Mouse (Mus musculus): ENCODE measurements around the gene Exoc2.

Exoc2 gene

GRCm38 (mm10) chr13:30971047-30971446, 2.8 kb downstream of the Exoc2 start:
- no peak for DNase-seq (ENCODE audit: low read depth)

- peak; percentile 11 for DNase-seq (ENCODE audit: low read depth)
Measured at GRCm38 (mm10) chr13:30968311-30968710, 5.6 kb downstream of the Exoc2 start.

- no peak for DNase-seq (ENCODE audit: low read depth)
Measured at GRCm38 (mm10) chr13:30966507-30966911, 7.4 kb downstream of the Exoc2 start.

GRCm38 (mm10) chr13:30961932-30962331, 12.0 kb downstream of the Exoc2 start:
- no peak for DNase-seq (ENCODE audit: low read depth)

GRCm38 (mm10) chr13:30960714-30961113, 13.2 kb downstream of the Exoc2 start:
- DNase-seq (ENCODE audit: low read depth), result no peak

GRCm38 (mm10) chr13:30953580-30953979, 20.3 kb downstream of the Exoc2 start:
- DNase-seq (ENCODE audit: low read depth), result no peak

GRCm38 (mm10) chr13:30952044-30952443, 21.8 kb downstream of the Exoc2 start:
- DNase-seq (ENCODE audit: low read depth), result no peak

- DNase-seq (ENCODE audit: low read depth), result no peak
Measured at GRCm38 (mm10) chr13:30949181-30949580, 24.7 kb downstream of the Exoc2 start.

- DNase-seq (ENCODE audit: low read depth), result no peak
Measured at GRCm38 (mm10) chr13:30947540-30947939, 26.4 kb downstream of the Exoc2 start, which contains the start of gene Hus1b. TSS of gene Hus1b (minus strand) at chr13:30947759.

- DNase-seq (ENCODE audit: low read depth), result no peak
Measured at GRCm38 (mm10) chr13:30947129-30947528, 26.8 kb downstream of the Exoc2 start.

- DNase-seq (ENCODE audit: low read depth), result no peak
Measured at GRCm38 (mm10) chr13:30945788-30946187, 28.1 kb downstream of the Exoc2 start.

GRCm38 (mm10) chr13:30932972-30933371, 40.9 kb downstream of the Exoc2 start:
- peak; percentile 5 for DNase-seq (ENCODE audit: low read depth)

GRCm38 (mm10) chr13:30931613-30932012, 42.3 kb downstream of the Exoc2 start:
- DNase-seq (ENCODE audit: low read depth), result peak; percentile 3

GRCm38 (mm10) chr13:30929119-30929518, 44.8 kb downstream of the Exoc2 start:
- DNase-seq (ENCODE audit: low read depth), result no peak

- no peak for DNase-seq (ENCODE audit: low read depth)
Measured at GRCm38 (mm10) chr13:30924269-30924668, 49.6 kb downstream of the Exoc2 start.

GRCm38 (mm10) chr13:30921914-30922313, 52.0 kb downstream of the Exoc2 start:
- DNase-seq (ENCODE audit: low read depth), result no peak

- peak; percentile 15 for DNase-seq (ENCODE audit: low read depth)
Measured at GRCm38 (mm10) chr13:30913757-30914156, 60.1 kb downstream of the Exoc2 start.

- no peak for DNase-seq (ENCODE audit: low read depth)
Measured at GRCm38 (mm10) chr13:30913028-30913427, 60.9 kb downstream of the Exoc2 start.

- DNase-seq (ENCODE audit: low read depth), result no peak
Measured at GRCm38 (mm10) chr13:30911931-30912625, 61.8 kb downstream of the Exoc2 start.

- no peak for DNase-seq (ENCODE audit: low read depth)
Measured at GRCm38 (mm10) chr13:30910889-30911288, 63.0 kb downstream of the Exoc2 start.

GRCm38 (mm10) chr13:30902286-30902685, 71.6 kb downstream of the Exoc2 start:
- no peak for DNase-seq (ENCODE audit: low read depth)

- peak; percentile 39 for DNase-seq (ENCODE audit: low read depth)
Measured at GRCm38 (mm10) chr13:30901387-30902041, 72.4 kb downstream of the Exoc2 start.

GRCm38 (mm10) chr13:30894015-30894634, 79.8 kb downstream of the Exoc2 start:
- DNase-seq (ENCODE audit: low read depth), result no peak
